Mouse (Mus musculus): ENCODE results near the gene Dcst1.

DNA sequence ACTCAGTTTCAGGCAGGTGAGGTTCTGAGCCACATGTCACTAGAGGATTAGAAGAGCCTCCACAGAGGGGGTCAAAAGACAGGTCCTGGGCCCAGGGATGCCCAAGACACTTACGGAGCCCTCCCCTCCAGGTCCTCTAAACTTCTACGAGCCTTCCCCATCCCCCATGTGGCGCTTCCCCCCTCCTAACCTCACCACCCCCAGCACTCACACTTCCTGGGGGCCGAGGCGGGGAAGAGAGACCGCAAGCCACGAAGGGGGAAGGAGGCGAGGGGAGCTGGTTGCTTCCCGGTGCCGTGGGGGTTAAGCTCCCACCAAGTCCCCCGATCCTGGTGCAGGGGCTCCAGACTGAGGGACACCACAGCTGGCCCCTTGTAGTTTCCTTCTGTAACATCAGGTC lies 20.4 kb upstream of the Dcst1 start:
- TF ChIP-seq POLR2A (IDR thresholded peaks at IDR 0.05; ENCODE audit: low read depth, low read length) (no peak), CTCF (conservative IDR thresholded peaks at IDR 0.05; ENCODE audit: insufficient read depth, insufficient read length, low read depth, low read length) (no peak)

Data from kidney, adult 2 months (tissue).